Mouse (Mus musculus): ENCODE results near the gene Mtnr1b. TPM values are rescaled to one million over a fixed set of nuclear protein-coding genes. Genes with fewer than 3 reads are reported as not detected.

Mtnr1b gene
- total RNA-seq, 2 experiments from 2014 or later = not detected

- DNase-seq (ENCODE audit: low spot score in 2 of 2) = no peak
These were observed 71.8 kb downstream of the Mtnr1b start for GRCm38 (mm10) chr9:15802413-15803027.

- no peak for DNase-seq (ENCODE audit: low spot score in 2 of 2)
These were observed 74.0 kb downstream of the Mtnr1b start for GRCm38 (mm10) chr9:15800402-15800801.

- no peak for DNase-seq (ENCODE audit: low spot score in 2 of 2)
These were observed 79.9 kb downstream of the Mtnr1b start for GRCm38 (mm10) chr9:15794408-15794807.

GRCm38 (mm10) chr9:15792076-15792475, 82.3 kb downstream of the Mtnr1b start:
- DNase-seq (ENCODE audit: low spot score in 2 of 2) = no peak

GRCm38 (mm10) chr9:15786610-15787009, 87.7 kb downstream of the Mtnr1b start:
- DNase-seq (ENCODE audit: low spot score in 2 of 2) = no peak

GRCm38 (mm10) chr9:15786192-15786591, 88.2 kb downstream of the Mtnr1b start:
- no peak for DNase-seq (ENCODE audit: low spot score in 2 of 2)

- DNase-seq (ENCODE audit: low spot score in 2 of 2) = no peak
These were observed 92.4 kb downstream of the Mtnr1b start for GRCm38 (mm10) chr9:15781936-15782335.

GRCm38 (mm10) chr9:15774911-15775310, 99.4 kb downstream of the Mtnr1b start:
- DNase-seq (ENCODE audit: low spot score in 2 of 2) = no peak

Other genes with a start within 250 kb of the Mtnr1b start
- under 1 TPM; 0.41 to 0.44 TPM for gene Deup1, start 246.6 kb downstream of the Mtnr1b start, total RNA-seq (2021)
- 10 to 100 TPM; 18.2 to 19.3 TPM for gene Slc36a4, start 164.8 kb downstream of the Mtnr1b start, total RNA-seq (2021)

All from gastrocnemius, postnatal 4 days (tissue).